Mouse (Mus musculus) E14TG2a.4 (cell line): ENCODE measurements at regions not wholly inside any gene's neighbourhood (a gene's known extent, or its start where the extent isn't known, plus 50 kb on each side); places are given as distances from the start of the nearest gene placed in this dataset.

Source experiments
- H3K27me3 ChIP-seq: 2 replicates; pipeline ENCODE4 v1.6.1; 2014; ENCODE audit warnings: low read length, control low read depth; ENCODE audit not compliant: insufficient read depth
- H3K36me3 ChIP-seq: 2 replicates; pipeline ENCODE4 v1.6.1; 2014; ENCODE audit warnings: low read length, control low read depth; ENCODE audit not compliant: insufficient read depth
- H3K4me1 ChIP-seq: replicated peaks from 2 replicates; pipeline ENCODE4 v1.6.1; 2014; ENCODE audit warnings: low read depth, low read length, control low read depth
- H3K4me3 ChIP-seq: replicated peaks from 2 replicates; pipeline ENCODE4 v1.5.1; 2014; ENCODE audit warnings: mild to moderate bottlenecking, low read length
- H3K9me3 ChIP-seq: 2 replicates; pipeline ENCODE4 v1.6.1; 2014; ENCODE audit warnings: low read length, control low read depth
- CTCF ChIP-seq: conservative IDR thresholded peaks from 2 replicates; pipeline ENCODE4 v1.5.1; 2014; ENCODE audit warnings: low read length
- NANOG ChIP-seq: IDR thresholded peaks from 2 replicates; pipeline ENCODE4 v1.6.1; 2014; ENCODE audit warnings: borderline replicate concordance, low read length, mixed read lengths
- POU5F1 ChIP-seq: IDR thresholded peaks from 2 replicates; pipeline ENCODE4 v1.6.1; 2014; ENCODE audit warnings: low read length, borderline replicate concordance

DNA sequence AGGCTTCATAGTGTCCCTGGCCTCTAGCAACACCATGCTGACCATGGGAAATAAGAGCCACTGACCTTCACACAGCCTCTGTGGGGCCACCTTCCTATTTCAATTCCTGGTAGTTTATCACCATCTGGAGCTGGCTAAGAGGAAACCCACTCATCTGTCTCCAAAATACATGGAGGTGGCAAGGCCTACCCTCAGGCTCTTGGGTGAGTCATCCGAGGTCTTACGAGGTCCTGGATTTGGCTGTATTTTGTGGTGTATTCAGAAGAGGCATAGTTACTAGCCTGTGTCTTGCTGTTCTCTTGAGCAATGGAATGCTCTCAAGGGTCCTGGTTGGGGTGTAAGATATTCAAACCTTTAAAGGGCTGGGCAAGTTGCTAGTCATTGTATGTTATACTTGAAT is 80.6 kb downstream of the Klf4 start:
- no peaks in the 10 kb centered on the region for H3K9me3 ChIP-seq
- H3K36me3 ChIP-seq, result peaks cover 8% of the 10 kb centered on the region; the same call in 1 of the 2 replicates
- H3K4me3 ChIP-seq, result no peak overlapping the region
- H3K4me1 ChIP-seq, result peaks cover 25% of the 10 kb centered on the region
- TF ChIP-seq NANOG (no peak), CTCF (no peak), POU5F1 (no peak)
- no peaks in the 10 kb centered on the region for H3K27me3 ChIP-seq

- H3K4me1 ChIP-seq, result peaks cover 22% of the 10 kb centered on the region
- H3K9me3 ChIP-seq, result no peaks in the 10 kb centered on the region
- H3K36me3 ChIP-seq, result peaks cover 8% of the 10 kb centered on the region; the same call in 1 of the 2 replicates
- H3K27me3 ChIP-seq, result no peaks in the 10 kb centered on the region
- no peak overlapping the region for H3K4me3 ChIP-seq
- peak; percentile 16; the same call in 1 of the 2 replicates for TF ChIP-seq CTCF
- no peak for TF ChIP-seq POU5F1
Observed at GRCm38 (mm10) chr4:55451026-55451425, 81.2 kb downstream of the Klf4 start.

- Histone ChIP-seq H3K4me1 (peaks cover 31% of the 10 kb centered on the region), H3K4me3 (no peak overlapping the region), H3K36me3 (peaks cover 2% of the 10 kb centered on the region; the same call in 1 of the 2 replicates), H3K9me3 (no peaks in the 10 kb centered on the region), H3K27me3 (no peaks in the 10 kb centered on the region; the same call in none of the 2 replicates)
- TF ChIP-seq POU5F1 (no peak), CTCF (no peak)
Observed at GRCm38 (mm10) chr4:55443489-55443888, 88.8 kb downstream of the Klf4 start.

GRCm38 (mm10) chr4:55442098-55442497 is 90.2 kb downstream of the Klf4 start:
- Histone ChIP-seq H3K4me3 (no peak overlapping the region), H3K4me1 (peaks cover 29% of the 10 kb centered on the region), H3K9me3 (no peaks in the 10 kb centered on the region), H3K36me3 (no peaks in the 10 kb centered on the region), H3K27me3 (no peaks in the 10 kb centered on the region; the same call in none of the 2 replicates)
- TF ChIP-seq POU5F1, result no peak
- TF ChIP-seq NANOG, result no peak
- no peak for TF ChIP-seq CTCF
